Mouse (Mus musculus): ENCODE results near the gene Tmco1. TPM values are rescaled to one million over a fixed set of nuclear protein-coding genes. Genes with fewer than 3 reads are reported as not detected.

Tmco1 gene
- polyA plus RNA-seq, 1 experiment: 172 TPM

Other genes starting within 250 kb of the Tmco1 start
- gene Uck2, start 23.1 kb upstream of the Tmco1 start, polyA plus RNA-seq (2012; ENCODE audit: insufficient read depth, insufficient read length, missing spikeins): 13.8 and 23.6 TPM in 2 replicates
- 63.8 and 97.0 TPM in 2 replicates for gene Aldh9a1, start 41.6 kb downstream of the Tmco1 start, polyA plus RNA-seq (2012; ENCODE audit: insufficient read depth, insufficient read length, missing spikeins)
- 114 and 119 TPM in 2 replicates for gene Mgst3, start 85.5 kb downstream of the Tmco1 start, polyA plus RNA-seq (2012; ENCODE audit: insufficient read depth, insufficient read length, missing spikeins)
- not detected in 2 replicates for gene Lrrc52, start 158.4 kb downstream of the Tmco1 start, polyA plus RNA-seq (2012; ENCODE audit: insufficient read depth, insufficient read length, missing spikeins)